Mouse (Mus musculus): Measurements from ENCODE around the gene Maco1.
A peak's percentile ranks its signal among the peaks of the same experiment; 100 is the strongest.

Gene Maco1

DNA sequence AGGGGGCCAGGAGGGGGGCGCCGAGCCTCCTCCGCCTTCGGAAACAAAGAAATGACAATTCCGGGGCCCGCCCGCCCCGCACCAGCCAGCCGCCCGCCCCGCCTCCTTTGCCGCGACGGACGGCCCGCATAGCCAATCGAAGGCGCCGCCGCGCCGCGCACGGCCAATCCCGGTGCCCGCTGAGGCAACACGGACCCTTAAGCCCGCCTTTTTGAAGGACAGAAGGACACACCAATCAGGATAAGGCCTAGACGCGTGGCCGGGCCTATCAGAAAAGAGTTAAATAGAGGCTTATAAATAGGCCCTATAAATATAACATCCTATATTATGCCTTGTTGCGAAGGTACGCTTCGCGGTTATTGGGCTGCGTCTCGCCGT, at the start of gene Maco1:
TSS of gene Maco1 (minus strand) at position 87 of the 378 bp plus-strand sequence.
- peak; percentile 98 for DNase-seq (ENCODE audit: low spot score)

DNA sequence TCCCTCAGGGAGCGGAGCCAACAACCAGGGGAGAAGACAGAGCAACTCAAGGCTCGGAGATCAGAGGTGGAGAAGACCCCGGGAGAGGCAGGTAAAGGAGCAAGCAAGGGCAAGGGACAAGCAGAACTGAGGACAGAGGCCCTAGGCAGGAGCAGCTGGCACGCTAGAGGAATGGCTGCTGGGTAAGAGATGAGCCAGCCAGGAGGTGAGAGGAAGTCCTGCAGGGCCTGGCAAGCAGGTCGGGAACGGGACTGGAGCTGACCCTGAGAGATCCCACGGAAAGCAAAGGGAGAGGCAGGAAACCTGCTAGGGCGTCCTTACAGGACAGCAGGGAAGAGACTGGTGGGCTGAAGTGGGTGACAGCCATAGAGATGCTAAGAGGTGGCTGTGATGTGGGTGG, 48.0 kb upstream of the Maco1 start:
- DNase-seq (ENCODE audit: low spot score): no peak

DNA sequence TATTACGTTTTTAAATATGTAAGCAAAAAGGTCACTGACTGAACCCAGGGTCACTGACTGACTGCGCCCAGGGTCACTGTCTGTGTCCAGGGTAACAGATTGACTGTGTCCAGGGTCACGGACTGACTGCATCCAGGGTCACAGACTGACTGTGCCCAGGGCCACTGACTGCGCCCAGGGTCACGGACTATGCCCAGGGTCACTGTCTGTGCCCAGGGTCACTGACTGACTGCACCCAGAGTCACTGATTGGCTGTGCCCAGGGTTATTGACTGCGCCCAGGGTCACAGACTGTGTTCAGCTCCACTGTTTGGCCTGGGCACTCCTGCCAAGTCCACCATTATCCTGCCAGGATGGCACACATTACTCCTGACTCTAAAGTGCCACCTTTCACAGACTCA, 44.1 kb upstream of the Maco1 start:
- DNase-seq (ENCODE audit: low spot score): no peak

DNA sequence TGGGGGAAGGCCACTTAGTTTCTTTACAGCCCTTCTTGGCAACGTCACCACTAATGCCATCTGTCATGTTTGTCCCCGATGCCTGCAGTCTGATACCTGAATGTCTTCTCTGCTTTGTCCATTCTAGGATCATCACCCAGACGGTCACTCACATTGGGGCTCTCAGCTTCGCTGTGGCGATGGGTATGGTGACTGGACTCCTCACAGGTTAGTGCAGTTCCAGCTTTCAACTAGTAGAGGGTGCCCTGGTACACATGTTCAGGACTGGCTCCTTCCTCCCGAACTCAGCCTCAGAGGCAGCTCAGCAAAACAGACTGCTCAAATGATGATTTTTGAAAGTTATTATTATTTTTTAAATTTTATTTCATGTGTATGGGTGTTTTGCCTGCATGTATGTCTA, 39.0 kb upstream of the Maco1 start:
- DNase-seq (ENCODE audit: low spot score): peak; percentile 56

DNA sequence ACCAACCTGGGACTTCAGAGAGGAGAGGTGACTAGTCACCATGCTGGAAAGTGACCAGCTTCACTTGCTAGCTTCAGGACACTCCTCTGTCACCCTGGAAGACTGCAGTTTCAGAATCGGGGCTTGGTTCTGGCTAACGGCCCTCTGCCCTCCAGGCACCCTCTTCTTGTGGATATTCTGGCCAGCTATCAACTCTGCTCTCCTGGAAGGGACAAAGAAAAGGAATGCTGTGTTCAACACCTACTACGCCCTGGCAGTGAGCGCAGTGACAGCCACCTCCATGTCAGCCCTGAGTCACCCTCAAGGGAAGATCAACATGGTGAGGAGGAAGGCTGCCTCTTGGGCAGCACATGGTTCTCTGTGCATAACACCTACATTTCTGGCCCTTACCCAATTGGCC, 31.2 kb upstream of the Maco1 start:
- no peak for DNase-seq (ENCODE audit: low spot score)

DNA sequence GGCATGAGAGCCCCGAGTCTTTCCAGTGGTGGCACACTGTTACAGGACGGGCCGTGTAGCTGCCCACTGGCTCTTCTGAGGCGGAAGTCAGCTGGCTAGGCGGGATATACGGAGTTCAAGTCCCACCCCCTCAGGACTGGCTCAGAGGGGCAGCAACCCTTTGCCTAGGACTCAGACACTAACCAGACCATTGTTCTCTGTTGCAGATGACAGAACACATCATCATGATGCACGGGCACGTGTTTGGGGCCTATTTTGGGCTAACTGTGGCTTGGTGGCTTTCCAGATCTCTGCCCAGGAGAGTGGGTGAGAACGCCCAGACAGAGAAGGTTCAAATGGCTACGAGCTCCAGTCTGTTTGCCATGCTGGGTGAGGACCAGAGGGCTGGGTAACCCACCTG, 30.7 kb upstream of the Maco1 start:
- no peak for DNase-seq (ENCODE audit: low spot score)

DNA sequence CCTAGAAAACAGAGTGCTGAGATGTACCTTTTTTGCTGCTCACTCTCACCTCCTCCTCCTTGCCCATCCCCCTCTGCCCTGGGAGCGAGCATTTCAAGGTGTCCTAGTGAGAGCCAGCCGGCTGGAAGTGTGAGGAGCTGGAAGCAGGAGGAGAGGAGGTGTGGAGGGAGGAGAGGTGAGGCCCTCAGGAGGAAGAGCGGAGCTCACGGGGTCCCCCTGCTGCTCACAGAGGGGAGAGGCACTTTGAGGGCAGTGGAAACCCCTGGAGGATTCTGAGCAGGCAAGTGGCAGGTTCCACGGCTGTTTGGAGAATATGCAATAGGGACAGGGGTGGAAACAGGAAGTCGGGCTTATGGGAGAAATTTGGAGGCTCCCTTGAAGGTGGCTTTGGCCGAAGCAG, 30.1 kb upstream of the Maco1 start:
- peak; percentile 38 for DNase-seq (ENCODE audit: low spot score)

DNA sequence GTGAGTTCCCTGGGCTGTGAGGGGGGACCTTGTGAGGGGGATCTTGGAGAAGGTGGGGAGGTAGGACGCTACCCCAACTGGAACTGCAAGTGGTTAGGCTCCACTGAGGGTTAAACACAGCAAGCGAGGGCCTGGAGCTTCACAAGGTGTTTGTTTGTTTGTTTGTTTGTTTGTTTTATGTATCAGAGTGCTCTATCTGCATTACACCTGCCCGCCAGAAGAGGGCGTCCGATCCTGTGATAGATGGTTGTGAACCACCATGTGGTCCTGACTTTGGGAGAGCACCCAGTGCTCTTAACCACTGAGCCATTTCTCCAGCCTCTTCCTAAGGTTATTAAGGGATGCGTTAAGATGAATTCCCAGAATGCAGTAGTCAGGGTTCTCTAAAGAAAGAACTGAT, 26.9 kb upstream of the Maco1 start:
- peak; percentile 16 for DNase-seq (ENCODE audit: low spot score)

DNA sequence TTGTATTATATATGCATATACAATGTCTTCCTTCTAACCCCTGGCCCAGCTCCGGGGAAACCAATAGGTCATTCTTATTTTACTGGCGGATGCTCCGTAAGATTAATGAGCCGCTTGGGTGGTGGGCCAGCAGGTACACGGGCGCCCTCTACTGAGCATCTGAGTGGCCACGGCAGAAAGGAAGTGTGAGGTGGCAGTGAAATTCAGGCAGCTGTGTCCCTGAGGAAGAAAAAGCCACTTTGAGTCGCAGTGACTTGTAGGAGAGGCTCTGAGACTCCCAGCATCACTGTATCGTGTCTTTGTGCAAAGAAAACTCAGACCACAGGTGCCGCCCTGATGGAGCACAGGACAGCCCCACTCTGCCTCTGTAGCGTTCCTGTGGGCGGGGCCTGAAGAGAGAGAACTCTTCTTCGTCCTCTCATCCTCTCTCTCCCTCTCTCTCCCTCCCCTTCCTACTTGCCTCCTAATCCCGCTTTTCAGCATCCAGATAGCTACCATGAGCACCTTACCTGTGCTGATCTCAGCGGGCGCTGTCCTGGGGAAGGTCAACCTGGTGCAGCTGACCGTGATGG, 26.4 kb upstream of the Maco1 start:
- DNase-seq (ENCODE audit: low spot score): peak; percentile 64

DNA sequence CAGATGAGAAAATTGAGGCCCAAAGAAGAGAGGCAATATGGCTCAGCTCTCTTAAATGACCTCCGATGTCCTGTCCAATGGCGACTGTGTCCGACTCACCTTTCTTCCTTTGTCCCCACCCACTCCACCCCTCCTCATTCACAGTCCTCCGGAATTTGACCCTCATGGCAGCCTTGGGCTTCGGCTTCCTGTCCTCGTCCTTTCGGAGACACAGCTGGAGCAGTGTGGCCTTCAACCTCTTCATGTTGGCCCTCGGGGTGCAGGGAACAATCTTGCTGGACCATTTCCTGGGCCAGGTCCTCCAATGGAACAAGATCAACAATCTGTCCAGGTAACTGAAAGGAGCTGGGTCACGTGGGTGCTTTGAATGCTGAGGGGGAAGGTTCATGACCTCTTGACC, 23.0 kb upstream of the Maco1 start:
- no peak for DNase-seq (ENCODE audit: low spot score)

DNA sequence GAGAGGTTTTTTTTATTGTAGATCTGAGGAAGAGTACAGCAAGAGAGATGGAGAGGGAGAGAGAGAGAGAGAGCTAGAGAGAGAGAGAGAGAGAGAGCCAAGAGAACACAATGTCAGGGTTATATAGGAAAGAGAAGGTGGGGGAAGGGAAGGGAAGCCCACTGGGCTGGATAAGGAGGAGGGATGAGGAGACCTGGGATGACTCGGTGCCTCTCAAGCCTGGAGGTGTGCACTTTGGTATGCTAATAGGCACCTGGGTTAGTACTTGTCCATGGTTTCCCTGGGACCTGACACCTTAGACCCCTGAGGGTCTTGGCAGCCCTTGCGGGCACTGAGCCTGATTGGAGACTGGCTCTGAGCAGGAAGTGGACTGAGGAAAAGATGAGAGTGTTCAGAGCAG, 18.8 kb upstream of the Maco1 start:
- DNase-seq (ENCODE audit: low spot score): no peak

DNA sequence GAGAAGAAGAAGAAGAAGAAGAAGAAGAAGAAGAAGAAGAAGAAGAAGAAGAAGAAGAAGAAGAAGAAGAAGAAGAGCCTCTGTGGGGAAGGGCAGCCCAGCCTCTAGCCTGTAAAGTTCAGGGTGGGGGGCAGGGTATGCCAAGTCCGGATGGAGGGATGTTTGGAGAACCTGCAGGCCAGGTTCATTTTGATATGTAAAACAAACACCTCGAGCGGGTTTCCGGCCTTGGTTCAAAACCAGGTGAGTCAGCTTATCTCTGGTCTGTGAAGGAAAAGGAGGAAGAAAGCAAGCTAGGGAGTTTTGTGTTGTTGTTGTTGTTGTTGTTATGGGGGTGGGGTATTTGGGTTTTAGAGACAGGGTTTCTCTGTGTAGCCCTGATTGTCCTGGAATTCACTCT, 18.3 kb upstream of the Maco1 start:
- DNase-seq (ENCODE audit: low spot score): no peak

DNA sequence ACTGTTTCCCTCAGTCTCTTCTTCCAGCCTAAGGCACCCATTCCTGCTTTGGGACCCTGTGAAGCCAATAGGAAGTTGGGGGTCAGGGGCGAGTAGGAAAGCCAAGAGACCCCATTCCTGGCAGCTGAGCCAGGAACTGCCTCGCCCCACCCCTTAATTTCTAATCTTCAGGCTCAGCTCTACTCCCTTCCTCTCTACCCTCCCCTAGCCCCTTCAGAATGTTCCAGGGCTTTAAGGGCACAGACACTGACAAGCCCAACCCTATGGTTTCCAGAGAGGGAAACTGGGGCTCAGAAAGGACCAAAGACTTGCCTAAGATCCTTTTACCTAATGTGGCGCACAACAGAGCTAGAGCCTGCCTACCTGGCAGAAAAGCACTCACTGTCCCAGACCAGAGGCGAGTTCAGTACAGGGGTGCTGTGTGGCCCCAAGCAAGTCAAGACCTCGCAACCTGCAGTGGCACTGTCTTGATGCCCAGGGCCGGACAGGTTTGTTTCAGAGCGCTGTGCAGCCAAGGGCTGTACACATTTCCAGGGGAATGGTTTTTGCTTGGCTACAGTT, 16.8 kb upstream of the Maco1 start:
- DNase-seq (ENCODE audit: low spot score): no peak

DNA sequence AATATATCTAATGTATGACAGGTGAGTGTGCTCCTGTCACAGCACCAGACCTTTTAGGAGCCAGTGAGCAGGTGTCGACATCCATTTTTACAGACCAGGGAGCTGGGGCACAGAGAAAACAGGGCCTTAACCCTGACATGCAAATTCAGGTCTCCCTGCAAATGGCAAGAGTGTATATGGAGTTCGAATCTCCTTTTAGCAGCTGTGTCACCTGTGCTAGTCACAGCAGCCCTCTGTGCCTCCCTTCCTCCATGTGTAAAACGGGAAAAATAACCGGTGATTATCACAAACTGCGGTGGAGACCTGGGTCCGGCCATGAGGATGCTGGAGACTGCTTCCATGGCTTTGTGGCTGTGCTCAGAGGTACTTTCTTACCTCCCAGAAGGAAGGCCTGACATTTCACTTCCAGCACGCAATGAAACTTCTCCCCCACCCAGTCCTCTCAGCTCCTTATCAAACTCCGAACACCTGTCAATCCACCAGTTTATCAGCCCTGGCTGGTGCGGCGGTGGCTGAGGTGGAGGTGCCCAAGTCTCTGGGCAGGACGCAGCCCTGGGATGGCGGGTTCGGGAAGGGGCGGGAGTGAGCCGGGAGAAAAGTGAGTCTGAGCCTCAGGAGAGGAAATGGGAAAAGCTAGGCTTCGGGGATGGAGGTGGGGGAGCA, 16.1 kb upstream of the Maco1 start:
- DNase-seq (ENCODE audit: low spot score): no peak

DNA sequence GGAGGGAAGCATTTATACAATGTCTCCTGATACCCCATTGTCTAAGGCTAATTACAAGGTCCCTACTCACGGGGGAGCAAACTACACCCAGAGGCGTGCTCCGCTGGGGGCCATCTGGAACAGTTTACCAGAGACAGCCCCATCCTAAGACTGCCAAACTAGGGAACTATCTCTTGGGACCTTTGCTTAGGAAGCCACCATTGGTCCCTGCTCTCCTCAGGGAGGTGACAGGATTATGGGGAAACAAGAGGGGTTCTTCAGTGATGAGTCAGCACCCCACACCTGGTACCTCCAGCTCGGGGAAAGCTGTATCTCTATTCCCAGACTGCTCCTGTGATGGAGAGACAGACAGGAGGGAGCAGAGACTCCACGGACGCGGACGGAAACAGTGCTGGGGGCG, 15.3 kb upstream of the Maco1 start:
- no peak for DNase-seq (ENCODE audit: low spot score)

DNA sequence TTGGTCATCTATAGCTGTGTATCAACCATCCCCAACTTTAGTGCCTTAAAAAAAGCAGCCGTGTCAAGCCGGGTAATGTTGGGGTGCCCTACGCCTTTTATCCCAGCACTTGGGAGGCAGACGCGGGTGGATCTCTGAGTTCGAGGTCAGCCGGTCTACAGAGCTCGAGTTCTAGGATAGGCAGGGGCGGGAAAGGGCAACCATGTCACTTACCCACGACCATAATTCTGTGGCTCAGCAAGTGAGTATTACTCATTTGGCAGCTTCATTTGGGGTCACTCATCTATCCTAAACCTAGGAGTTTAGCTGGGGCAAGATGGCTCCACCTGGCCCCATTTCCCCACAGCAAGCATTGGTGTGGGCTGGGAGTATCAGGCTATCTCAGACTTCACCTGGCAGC, 14.9 kb upstream of the Maco1 start:
- DNase-seq (ENCODE audit: low spot score): no peak

DNA sequence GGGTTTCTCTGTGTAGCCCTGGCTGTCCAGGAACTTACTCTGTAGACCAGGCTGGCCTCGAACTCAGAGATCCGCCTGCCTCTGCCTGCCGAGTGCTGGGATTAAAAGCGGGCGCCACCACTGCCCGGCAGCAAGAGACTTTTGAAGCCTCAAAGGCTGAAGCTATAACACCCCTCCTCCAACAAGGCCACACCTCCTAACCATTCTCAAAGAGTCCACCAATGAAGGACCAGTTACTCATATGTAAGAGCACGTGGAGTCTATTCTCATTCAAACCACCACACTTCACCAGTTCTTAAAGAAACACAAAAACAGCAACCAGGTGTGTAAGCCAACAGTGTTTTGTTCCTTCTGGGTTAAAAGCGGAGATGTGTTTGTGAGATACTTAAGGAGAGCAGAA, 14.5 kb upstream of the Maco1 start:
- DNase-seq (ENCODE audit: low spot score): no peak

DNA sequence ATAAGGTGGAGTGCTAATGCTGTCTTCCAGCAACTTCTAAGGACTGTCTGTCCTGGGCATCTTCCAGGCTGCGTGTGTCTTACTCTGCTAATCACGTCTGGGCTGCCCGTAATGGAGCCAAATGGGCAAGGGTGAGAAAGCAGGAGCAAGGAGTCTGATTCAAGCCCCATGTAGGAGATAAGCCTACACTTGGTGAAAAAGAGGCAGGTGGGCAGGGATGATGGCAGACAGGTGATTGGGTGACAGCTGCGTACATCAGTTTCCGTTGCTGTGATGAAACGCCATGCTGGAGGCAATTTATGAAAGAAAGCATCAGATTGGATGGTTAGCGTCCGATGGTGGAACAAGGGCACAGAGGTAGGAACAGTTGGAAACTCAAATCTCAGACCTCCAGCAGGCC, 14.1 kb upstream of the Maco1 start:
- no peak for DNase-seq (ENCODE audit: low spot score)

DNA sequence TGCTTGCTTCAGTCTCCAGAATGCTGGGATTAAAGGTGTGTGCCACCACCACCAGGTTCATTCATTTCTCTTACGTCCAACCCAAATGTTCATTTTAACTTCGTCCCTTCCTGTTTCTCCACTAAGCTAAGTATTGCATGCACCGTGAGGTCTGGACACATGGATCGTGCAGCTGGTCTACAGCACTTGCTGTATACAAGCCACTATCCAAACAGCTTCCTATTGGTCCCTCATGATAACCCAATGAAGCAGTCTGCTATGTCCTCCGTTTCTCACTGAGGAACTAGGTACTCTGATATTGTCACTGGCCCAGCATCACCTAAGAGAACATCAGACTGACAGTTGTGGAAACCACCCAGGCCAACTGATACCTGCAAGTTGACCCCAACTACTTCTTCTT, 12.6 kb upstream of the Maco1 start:
- no peak for DNase-seq (ENCODE audit: low spot score)

DNA sequence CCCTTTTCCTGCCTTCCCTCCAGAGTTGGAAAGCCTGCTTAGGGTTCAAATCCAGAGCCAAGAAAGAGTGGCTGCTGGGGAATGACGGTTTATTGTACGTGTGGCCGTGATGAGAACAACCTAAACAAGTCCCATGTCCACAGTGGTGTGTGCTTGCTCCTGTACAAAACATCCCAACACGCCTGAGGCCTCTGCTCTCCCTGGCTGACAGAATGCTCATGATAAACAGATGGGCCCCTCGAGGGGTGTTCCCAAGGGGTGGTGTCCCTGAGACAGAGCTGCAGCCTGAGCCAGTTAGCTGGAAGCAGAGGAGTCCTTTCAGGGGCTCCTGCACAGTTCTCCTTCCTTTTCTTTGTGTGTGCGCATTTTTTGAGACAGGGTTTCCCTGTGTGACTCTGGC, 12.2 kb upstream of the Maco1 start:
- no peak for DNase-seq (ENCODE audit: low spot score)

DNA sequence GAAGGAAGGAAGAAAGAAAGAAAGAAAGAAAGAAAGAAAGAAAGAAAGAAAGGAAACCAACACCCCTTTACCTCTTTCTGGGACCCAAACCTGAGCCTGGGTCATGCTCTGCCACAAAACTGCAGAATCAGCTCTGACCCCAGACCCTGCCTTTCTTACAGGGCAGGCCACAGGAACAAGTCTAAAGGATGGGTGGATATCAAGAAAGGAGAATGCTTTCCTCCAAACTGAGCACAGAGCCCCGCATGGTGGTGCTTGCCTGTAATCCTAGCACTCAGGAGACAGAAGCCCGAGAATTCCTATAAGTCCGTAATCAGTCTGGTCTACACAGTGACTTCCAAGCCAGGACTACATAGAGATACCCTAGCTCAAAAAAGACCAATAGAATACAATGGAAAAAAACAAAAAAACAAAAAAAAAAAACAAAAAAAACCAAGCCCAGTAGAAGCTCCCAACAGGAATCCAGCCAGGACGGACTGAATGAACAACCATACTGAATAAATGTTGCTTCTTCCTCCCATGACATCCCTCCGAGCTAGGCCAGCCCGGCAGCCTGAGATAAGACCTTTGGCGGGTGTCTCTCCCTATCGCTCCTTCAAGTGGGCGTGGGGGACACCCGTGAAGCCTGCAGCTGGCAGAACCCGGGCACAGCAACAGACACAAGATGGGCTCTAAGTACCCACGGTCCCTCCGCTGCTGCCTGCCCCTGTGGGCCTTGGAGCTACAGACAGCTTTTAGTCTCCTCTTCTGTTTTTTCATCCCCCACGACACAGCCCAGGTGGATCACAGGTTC, 11.0 kb upstream of the Maco1 start, which contains the start of gene Rhd:
TSS of gene Rhd (plus strand) at position 600 of the 793 bp plus-strand sequence.
- DNase-seq (ENCODE audit: low spot score): no peak

DNA sequence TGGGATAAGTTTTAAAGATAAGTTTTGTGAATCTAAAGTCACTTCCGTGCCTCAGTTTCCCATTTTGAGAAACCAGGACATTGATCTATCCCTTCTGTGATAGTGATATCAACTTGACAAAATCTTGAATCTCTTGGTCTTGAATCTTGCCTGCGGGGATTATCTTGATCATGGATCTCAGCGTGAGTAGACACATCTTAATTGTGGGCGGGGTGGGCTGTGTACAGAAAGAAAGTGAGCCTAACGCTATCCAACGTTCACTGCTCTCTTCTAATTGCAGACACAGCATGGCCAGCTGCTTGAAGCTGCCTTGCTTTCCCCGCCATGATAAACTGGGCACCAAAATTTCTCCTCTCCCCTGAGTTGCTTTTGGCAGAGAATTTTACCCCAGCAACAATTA, 9.9 kb upstream of the Maco1 start:
- DNase-seq (ENCODE audit: low spot score): no peak

DNA sequence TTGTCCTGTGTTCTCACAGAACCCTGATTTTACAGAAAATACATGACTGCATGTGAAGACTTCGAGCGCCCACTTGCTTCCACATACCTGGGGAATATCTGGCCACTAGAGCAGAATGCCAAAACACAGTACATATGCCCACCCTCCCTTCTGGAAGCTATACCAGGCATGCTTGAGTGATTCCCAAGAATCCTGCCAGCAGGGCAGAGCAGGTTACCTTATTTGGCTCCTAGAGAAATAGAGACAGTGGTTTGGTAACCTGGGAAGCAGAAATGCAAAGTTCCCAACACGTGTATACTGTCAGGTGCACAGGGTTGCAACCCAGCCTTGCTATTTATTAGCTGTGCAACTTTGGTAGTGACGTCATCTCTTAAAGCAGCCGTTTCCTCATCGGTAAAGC, 8.7 kb upstream of the Maco1 start:
- DNase-seq (ENCODE audit: low spot score): no peak
